Mouse (Mus musculus) hindbrain, embryonic 16.5 days (tissue): ENCODE measurements around the gene Fam160a2. TPM values are rescaled to one million over a fixed set of nuclear protein-coding genes. Genes with fewer than 3 reads are reported as not detected.
A peak's percentile ranks its signal among the peaks of the same experiment; 100 is the strongest.

Experiments used
- ATAC-seq: fragments of 200-750 bp; cut with Nextera tagmentation; 2 replicates; pipeline ENCODE4 v1.8.0; 2017; ENCODE audit warnings: moderate TSS enrichment, moderate library complexity
- H3K27ac ChIP-seq: fragments of 300-500 bp; sonication (generic); 2 replicates; pipeline ENCODE4 v1.5.1; 2014; ENCODE audit warnings: low read depth, mild to moderate bottlenecking, control low read depth, low read length, moderate library complexity
- H3K27me3 ChIP-seq: fragments of 300-500 bp; sonication (generic); replicated peaks from 2 replicates; pipeline ENCODE4 v1.6.1; 2014; ENCODE audit warnings: low read length; ENCODE audit not compliant: control insufficient read depth, insufficient read depth
- H3K36me3 ChIP-seq: fragments of 300-500 bp; sonication (generic); 2 replicates; pipeline ENCODE4 v1.6.1; 2014; ENCODE audit warnings: mild to moderate bottlenecking, low read length, moderate library complexity, mixed read lengths; ENCODE audit not compliant: control insufficient read depth, insufficient read depth
- H3K4me1 ChIP-seq: fragments of 300-500 bp; sonication (generic); 2 replicates; pipeline ENCODE4 v1.6.1; 2014; ENCODE audit warnings: low read depth, low read length; ENCODE audit not compliant: control insufficient read depth, insufficient read depth
- H3K4me2 ChIP-seq: fragments of 300-500 bp; sonication (generic); 2 replicates; pipeline ENCODE4 v1.6.1; 2014; ENCODE audit warnings: mild to moderate bottlenecking, low read length, control low read depth, moderate library complexity
- H3K4me3 ChIP-seq: fragments of 300-500 bp; sonication (generic); 2 replicates; pipeline ENCODE4 v1.5.1; 2014; ENCODE audit warnings: mild to moderate bottlenecking, low read length, control low read depth, moderate library complexity
- H3K9ac ChIP-seq: fragments of 300-500 bp; sonication (generic); 2 replicates; pipeline ENCODE4 v1.6.1; 2014; ENCODE audit warnings: low read depth, mild to moderate bottlenecking, control low read depth, low read length, moderate library complexity
- H3K9me3 ChIP-seq: fragments of 300-500 bp; sonication (generic); 2 replicates; pipeline ENCODE4 v1.6.1; 2014; ENCODE audit warnings: mild to moderate bottlenecking, low read length, moderate library complexity; ENCODE audit not compliant: control insufficient read depth
- WGBS: fragments of 180-500 bp; shearing (Covaris S2); extraction: QIAGEN DNeasy Blood & Tissue Kit; methylation state at CpG from one replicate; pipeline ENCODE4 v1.1.7; 2014; 5-methylcytosine and 5-hydroxymethylcytosine counted together
- polyA plus RNA-seq: library from polyadenylated mRNA; unstranded; fragments of >200 nt; fragmentation: Nextera tagmentation; extraction: Ambion mirVana; gene quantifications from 2 replicates; pipeline ENCODE4 v1.2.1, GENCODE M21; 2015

The Fam160a2 gene
- polyA plus RNA-seq: 43.4 and 43.7 TPM in 2 replicates

- peak within 1 kb of the TSS; percentile 90 for H3K4me2 ChIP-seq
- no peaks in the 10 kb centered on the region for H3K9me3 ChIP-seq
- peak within 1 kb of the TSS; percentile 94 for H3K9ac ChIP-seq
- H3K4me1 ChIP-seq: peaks cover 9% of the 10 kb centered on the region
- peak within 1 kb of the TSS; percentile 81 for H3K27ac ChIP-seq
- no peaks in the 10 kb centered on the region for H3K36me3 ChIP-seq
- H3K27me3 ChIP-seq: no peaks in the 10 kb centered on the region
- peak within 1 kb of the TSS; percentile 92 for H3K4me3 ChIP-seq
- under 1% methylated on average over 55 of the region's 55 CpGs for WGBS
- ATAC-seq: peak; percentile 99
Observed at GRCm38 (mm10) chr7:105399935-105400624, at the start of gene Fam160a2. Gene Fam160a2 (minus strand): TSS chr7:105400054.

- no peaks in the 10 kb centered on the region for H3K27me3 ChIP-seq
- H3K4me2 ChIP-seq: no peak overlapping the region
- ATAC-seq: no peak
- no peaks in the 10 kb centered on the region for H3K4me1 ChIP-seq
- 70% methylated on average over 3 of the region's 3 CpGs for WGBS
- no peaks in the 10 kb centered on the region for H3K36me3 ChIP-seq
- no peak overlapping the region for H3K27ac ChIP-seq
- H3K4me3 ChIP-seq: no peak overlapping the region
- H3K9ac ChIP-seq: no peak overlapping the region
- H3K9me3 ChIP-seq: no peaks in the 10 kb centered on the region
Observed at GRCm38 (mm10) chr7:105445076-105445475, 45.2 kb upstream of the Fam160a2 start.

GRCm38 (mm10) chr7:105441426-105441825 lies 41.6 kb upstream of the Fam160a2 start:
- no peaks in the 10 kb centered on the region for H3K4me1 ChIP-seq
- H3K27me3 ChIP-seq: no peaks in the 10 kb centered on the region
- WGBS: 71% methylated on average over 4 of the region's 4 CpGs

GRCm38 (mm10) chr7:105437979-105438772 lies 38.3 kb upstream of the Fam160a2 start:
- Histone ChIP-seq H3K27me3 (no peaks in the 10 kb centered on the region), H3K4me1 (no peaks in the 10 kb centered on the region), H3K36me3 (no peaks in the 10 kb centered on the region), H3K4me3 (no peak overlapping the region), H3K9ac (no peak overlapping the region), H3K27ac (no peak overlapping the region), H3K9me3 (no peaks in the 10 kb centered on the region), H3K4me2 (no peak overlapping the region)
- ATAC-seq: no peak
- WGBS: 89% methylated on average over 7 of the region's 7 CpGs

More at GRCm38 (mm10) chr7:105441426-105441825, 41.6 kb upstream of the Fam160a2 start:
- no peaks in the 10 kb centered on the region for H3K36me3 ChIP-seq
- H3K4me2 ChIP-seq: no peak overlapping the region
- no peak overlapping the region for H3K27ac ChIP-seq
- H3K9ac ChIP-seq: no peak overlapping the region
- no peaks in the 10 kb centered on the region for H3K9me3 ChIP-seq
- H3K4me3 ChIP-seq: no peak overlapping the region
- ATAC-seq: no peak

GRCm38 (mm10) chr7:105434798-105435197 lies 34.9 kb upstream of the Fam160a2 start:
- H3K27me3 ChIP-seq: no peaks in the 10 kb centered on the region
- no peak overlapping the region for H3K9ac ChIP-seq
- no peaks in the 10 kb centered on the region for H3K36me3 ChIP-seq
- H3K4me2 ChIP-seq: no peak overlapping the region
- 0 out of 2 replicates have a peak, but pooled peaks have one; percentile 24 for ATAC-seq
- 86% methylated on average over 22 of the region's 22 CpGs for WGBS
- H3K27ac ChIP-seq: no peak overlapping the region
- H3K4me3 ChIP-seq: no peak overlapping the region
- no peaks in the 10 kb centered on the region for H3K9me3 ChIP-seq
- no peaks in the 10 kb centered on the region for H3K4me1 ChIP-seq

GRCm38 (mm10) chr7:105433859-105434258 lies 34.0 kb upstream of the Fam160a2 start:
- no peak overlapping the region for H3K27ac ChIP-seq
- no peak overlapping the region for H3K9ac ChIP-seq
- no peak overlapping the region for H3K4me3 ChIP-seq
- H3K4me1 ChIP-seq: no peaks in the 10 kb centered on the region
- H3K4me2 ChIP-seq: no peak overlapping the region
- no peaks in the 10 kb centered on the region for H3K27me3 ChIP-seq
- H3K36me3 ChIP-seq: no peaks in the 10 kb centered on the region
- 90% methylated on average over 17 of the region's 17 CpGs for WGBS
- ATAC-seq: no peak
- H3K9me3 ChIP-seq: no peaks in the 10 kb centered on the region

- no peak overlapping the region for H3K9ac ChIP-seq
- no peaks in the 10 kb centered on the region for H3K9me3 ChIP-seq
- H3K4me1 ChIP-seq: no peaks in the 10 kb centered on the region
- no peak overlapping the region for H3K4me3 ChIP-seq
- 56% methylated on average over 1 of the region's 1 CpGs for WGBS
- no peak overlapping the region for H3K27ac ChIP-seq
- no peaks in the 10 kb centered on the region for H3K27me3 ChIP-seq
- ATAC-seq: no peak
- H3K4me2 ChIP-seq: no peak overlapping the region
- no peaks in the 10 kb centered on the region for H3K36me3 ChIP-seq
Observed at GRCm38 (mm10) chr7:105432058-105432457, 32.2 kb upstream of the Fam160a2 start.

GRCm38 (mm10) chr7:105426051-105426450 lies 26.2 kb upstream of the Fam160a2 start:
- 2% methylated on average over 8 of the region's 11 CpGs for WGBS
- ATAC-seq: peak; percentile 77; the same call in 1 of the 2 replicates
- peaks cover 2% of the 10 kb centered on the region; the same call in 1 of the 2 replicates for H3K27me3 ChIP-seq
- peak overlapping the region; percentile 77 for H3K4me2 ChIP-seq
- peak overlapping the region; percentile 51 for H3K4me3 ChIP-seq
- H3K36me3 ChIP-seq: no peaks in the 10 kb centered on the region
- no peaks in the 10 kb centered on the region; the same call in 1 of the 2 replicates for H3K4me1 ChIP-seq
- H3K9me3 ChIP-seq: no peaks in the 10 kb centered on the region
- no peak overlapping the region for H3K27ac ChIP-seq
- H3K9ac ChIP-seq: peak overlapping the region; percentile 72

- H3K9me3 ChIP-seq: no peaks in the 10 kb centered on the region
- WGBS: 2% methylated on average over 27 of the region's 31 CpGs
- peaks cover 2% of the 10 kb centered on the region; the same call in 1 of the 2 replicates for H3K27me3 ChIP-seq
- H3K36me3 ChIP-seq: no peaks in the 10 kb centered on the region
- peak within 1 kb of the TSS; percentile 77 for H3K4me2 ChIP-seq
- no peak within 1 kb of the TSS for H3K27ac ChIP-seq
- ATAC-seq: peak; percentile 88
- H3K4me1 ChIP-seq: no peaks in the 10 kb centered on the region; the same call in 1 of the 2 replicates
- peak within 1 kb of the TSS; percentile 72 for H3K9ac ChIP-seq
- peak within 1 kb of the TSS; percentile 51 for H3K4me3 ChIP-seq
Observed at GRCm38 (mm10) chr7:105425424-105426043, 25.7 kb upstream of the Fam160a2 start, which contains the start of gene Cckbr. Gene Cckbr (plus strand): TSS chr7:105425731.
